Mouse (Mus musculus): ENCODE results near the gene Gga1. TPM values are rescaled to one million over a fixed set of nuclear protein-coding genes. Genes with fewer than 3 reads are reported as not detected.

Gene Gga1
- polyA plus RNA-seq, 1 experiment from 2014 or later, result 51.5 TPM

DNA sequence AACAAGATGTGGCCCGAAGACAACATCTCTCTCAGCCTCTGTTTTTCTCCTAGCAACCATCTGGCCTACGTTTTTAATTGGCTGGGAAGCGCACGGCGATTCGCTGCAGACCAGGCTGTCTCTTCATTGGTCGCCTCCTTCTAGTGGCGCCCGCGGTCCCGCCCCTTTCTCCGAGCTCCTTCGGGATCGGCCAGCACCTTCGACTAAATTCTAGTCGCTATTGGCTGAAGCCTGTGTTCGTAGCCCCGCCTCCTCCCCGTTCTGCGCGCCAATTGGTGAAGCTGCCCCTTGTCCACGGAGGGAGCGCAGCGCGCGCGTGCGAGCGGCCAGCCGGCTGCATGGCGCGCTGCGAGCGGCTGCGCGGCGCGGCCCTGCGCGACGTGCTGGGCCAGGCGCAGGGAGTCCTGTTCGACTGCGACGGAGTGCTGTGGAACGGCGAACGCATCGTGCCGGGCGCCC, 36.7 kb downstream of the Gga1 start, which contains the start of gene Pdxp:
Pdxp (plus strand) TSS at position 288 of the 459 bp plus-strand sequence.
- Histone ChIP-seq H3K36me3 (peaks cover 50% of the 10 kb centered on the region), H3K4me1 (peaks cover 42% of the 10 kb centered on the region), H3K27me3 (ENCODE audit: insufficient read depth, poor library complexity, severe bottlenecking) (no peaks in the 10 kb centered on the region), H3K9me3 (no peaks in the 10 kb centered on the region), H3K4me3 (peak within 1 kb of the TSS; percentile 86), H3K27ac (peak within 1 kb of the TSS; percentile 93)
- DNase-seq (ENCODE audit: low spot score), result peak; percentile 99
- under 1% methylated on average over 51 of the region's 51 CpGs for WGBS

DNA sequence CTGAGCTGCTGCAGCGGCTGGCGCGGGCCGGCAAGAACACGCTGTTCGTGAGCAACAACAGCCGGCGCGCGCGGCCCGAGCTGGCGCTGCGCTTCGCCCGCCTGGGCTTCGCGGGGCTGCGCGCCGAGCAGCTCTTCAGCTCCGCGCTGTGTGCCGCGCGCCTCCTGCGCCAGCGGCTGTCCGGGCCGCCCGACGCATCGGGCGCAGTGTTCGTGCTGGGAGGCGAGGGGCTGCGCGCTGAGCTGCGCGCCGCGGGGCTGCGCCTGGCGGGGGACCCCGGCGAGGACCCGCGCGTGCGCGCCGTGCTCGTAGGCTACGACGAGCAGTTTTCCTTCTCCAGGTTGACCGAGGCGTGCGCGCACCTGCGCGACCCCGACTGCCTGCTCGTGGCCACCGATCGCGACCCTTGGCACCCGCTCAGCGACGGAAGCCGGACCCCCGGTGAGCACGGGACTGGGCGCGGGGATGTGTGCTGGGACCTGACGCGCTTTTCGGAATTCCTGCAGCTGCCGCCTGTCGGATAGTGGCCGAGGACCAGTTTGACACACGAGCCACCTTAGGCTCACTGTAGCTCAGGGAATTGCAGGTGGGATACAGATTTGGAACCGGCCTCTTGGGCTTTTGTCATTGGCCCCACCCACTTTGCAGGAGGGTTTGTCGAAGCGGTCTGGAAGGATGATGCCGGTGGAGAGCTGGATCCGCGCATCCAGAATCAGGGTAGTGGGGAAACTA, 37.3 kb downstream of the Gga1 start:
- peaks cover 40% of the 10 kb centered on the region for H3K4me1 ChIP-seq
- no peaks in the 10 kb centered on the region for H3K27me3 ChIP-seq (ENCODE audit: insufficient read depth, poor library complexity, severe bottlenecking)
- H3K27ac ChIP-seq, result peak overlapping the region; percentile 93
- no peaks in the 10 kb centered on the region for H3K9me3 ChIP-seq
- H3K4me3 ChIP-seq, result peak overlapping the region; percentile 86
- peaks cover 49% of the 10 kb centered on the region for H3K36me3 ChIP-seq
- under 1% methylated on average over 87 of the region's 87 CpGs for WGBS
- no peak for DNase-seq (ENCODE audit: low spot score)

DNA sequence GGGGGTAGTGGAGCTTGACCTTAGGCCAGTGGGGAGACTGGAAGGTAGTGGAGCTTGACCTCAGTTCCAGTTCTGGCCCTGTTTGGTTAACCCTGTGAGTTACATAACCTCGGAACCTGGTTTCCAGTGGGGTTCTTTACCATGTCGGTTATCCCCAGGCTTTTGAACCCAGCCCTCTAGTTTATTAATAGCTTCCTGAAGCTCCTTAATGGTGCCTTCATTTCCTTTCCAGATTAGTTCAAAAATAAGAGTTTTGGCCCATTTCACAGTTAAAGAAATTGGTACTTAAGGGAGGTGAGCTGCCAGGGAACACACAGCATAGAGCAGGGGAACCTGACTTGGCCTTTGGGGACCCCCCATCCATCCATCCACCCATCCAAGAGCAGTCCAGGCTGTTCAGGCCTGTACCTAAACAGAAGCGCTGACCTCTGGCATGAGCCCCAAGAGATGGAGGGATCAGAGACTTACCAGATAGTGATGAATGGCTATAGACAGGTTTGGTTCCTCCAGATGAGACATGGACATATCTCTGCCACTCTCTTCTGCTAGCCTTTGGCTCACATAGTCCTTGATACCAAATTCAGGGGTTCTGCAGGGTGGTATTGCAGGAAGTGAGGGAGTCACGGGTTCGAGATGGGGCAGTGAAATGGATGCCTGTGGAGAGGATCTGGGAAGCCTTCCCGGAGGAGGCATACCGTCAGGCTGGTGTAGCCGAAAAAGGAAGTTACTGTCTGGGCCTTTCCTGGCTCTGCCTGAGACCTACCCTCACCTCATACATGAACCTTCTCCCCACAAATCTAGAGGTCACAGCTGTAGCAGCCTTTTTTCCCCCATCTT, 38.1 kb downstream of the Gga1 start:
- H3K4me1 ChIP-seq, result peaks cover 40% of the 10 kb centered on the region
- H3K4me3 ChIP-seq, result peak overlapping the region; percentile 86
- H3K9me3 ChIP-seq, result no peaks in the 10 kb centered on the region
- peak overlapping the region; percentile 93 for H3K27ac ChIP-seq
- no peaks in the 10 kb centered on the region for H3K27me3 ChIP-seq (ENCODE audit: insufficient read depth, poor library complexity, severe bottlenecking)
- 52% methylated on average over 8 of the region's 8 CpGs for WGBS
- DNase-seq (ENCODE audit: low spot score), result no peak
- peaks cover 45% of the 10 kb centered on the region for H3K36me3 ChIP-seq

DNA sequence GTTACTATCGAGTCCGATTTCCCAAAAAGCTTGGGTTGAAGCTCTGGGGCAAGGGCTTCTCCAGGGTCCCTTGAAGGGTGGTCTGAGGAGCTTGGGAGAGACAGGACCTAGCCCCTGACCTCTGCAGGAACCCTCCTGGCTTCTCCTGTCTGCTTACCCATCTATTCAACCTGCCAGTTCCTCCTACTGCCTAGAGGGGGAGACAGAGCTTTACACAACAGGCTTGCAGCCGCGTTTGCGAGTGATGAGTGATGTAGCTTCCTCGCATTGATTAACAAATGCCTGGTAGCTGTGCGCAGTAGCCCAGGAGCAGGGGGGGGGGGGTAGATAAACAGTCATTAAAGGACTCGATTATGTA, 38.6 kb downstream of the Gga1 start:
- 9% methylated on average over 8 of the region's 8 CpGs for WGBS
- H3K9me3 ChIP-seq, result no peaks in the 10 kb centered on the region
- H3K27me3 ChIP-seq (ENCODE audit: insufficient read depth, poor library complexity, severe bottlenecking), result no peaks in the 10 kb centered on the region
- H3K4me1 ChIP-seq, result peaks cover 41% of the 10 kb centered on the region
- peak; percentile 89 for DNase-seq (ENCODE audit: low spot score)
- H3K4me3 ChIP-seq, result peak overlapping the region; percentile 86
- no peak overlapping the region for H3K27ac ChIP-seq
- H3K36me3 ChIP-seq, result peaks cover 39% of the 10 kb centered on the region

DNA sequence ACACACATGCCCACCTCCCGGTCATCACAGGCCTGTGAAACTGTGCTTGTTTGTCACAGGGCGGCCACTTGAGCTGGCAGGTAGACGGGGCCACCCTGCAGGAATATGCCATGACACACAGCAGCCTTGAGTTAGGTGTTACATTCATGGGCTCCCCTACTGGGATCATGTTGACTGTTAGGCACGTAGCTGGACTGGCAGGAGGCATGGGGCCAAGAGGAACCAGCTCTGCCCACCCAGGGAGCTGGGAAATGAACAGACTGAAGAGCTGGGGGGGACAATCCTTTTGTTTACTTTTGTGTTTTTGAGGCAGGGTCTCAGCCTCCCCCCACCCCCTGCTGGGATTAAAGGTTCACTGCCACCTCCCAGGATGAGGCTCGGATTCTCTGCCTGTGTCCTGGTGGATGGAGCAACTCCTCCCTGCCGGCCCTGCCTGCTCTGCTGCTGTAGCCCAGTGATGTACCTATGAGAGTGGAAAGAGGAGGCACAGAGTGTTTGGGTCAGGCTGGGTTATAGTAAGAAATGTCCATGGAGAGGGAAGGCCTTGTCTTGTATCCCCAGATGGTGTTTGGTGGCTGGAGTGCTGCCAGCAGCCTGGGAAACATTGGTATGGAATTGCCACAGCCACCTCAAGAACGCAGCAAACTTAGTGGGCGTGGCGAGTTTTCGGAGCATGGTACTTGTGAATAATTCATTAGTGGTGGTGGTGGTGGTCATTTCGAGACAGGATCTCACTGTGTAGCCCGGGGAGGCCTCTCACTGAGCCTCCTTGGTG, 39.2 kb downstream of the Gga1 start:
- no peaks in the 10 kb centered on the region for H3K27me3 ChIP-seq (ENCODE audit: insufficient read depth, poor library complexity, severe bottlenecking)
- H3K4me1 ChIP-seq, result peaks cover 41% of the 10 kb centered on the region
- no peaks in the 10 kb centered on the region for H3K9me3 ChIP-seq
- H3K27ac ChIP-seq, result 0 out of 2 replicates have a peak overlapping the region, but pooled peaks have one; percentile 43
- H3K36me3 ChIP-seq, result peaks cover 33% of the 10 kb centered on the region
- no peak for DNase-seq (ENCODE audit: low spot score)
- 71% methylated on average over 12 of the region's 12 CpGs for WGBS
- peak overlapping the region; percentile 86 for H3K4me3 ChIP-seq

DNA sequence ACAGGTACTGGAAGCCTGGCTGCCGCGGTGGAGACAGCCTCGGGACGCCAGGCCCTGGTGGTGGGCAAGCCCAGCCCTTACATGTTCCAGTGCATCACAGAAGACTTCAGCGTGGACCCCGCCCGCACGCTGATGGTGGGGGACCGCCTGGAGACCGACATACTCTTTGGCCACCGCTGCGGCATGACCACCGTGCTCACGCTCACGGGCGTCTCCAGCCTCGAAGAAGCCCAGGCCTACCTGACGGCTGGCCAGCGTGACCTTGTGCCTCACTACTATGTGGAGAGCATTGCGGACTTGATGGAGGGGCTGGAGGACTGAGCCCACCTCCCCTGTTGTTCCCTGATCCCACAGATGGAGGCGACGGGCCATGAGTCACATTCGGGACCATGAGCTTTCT, 41.1 kb downstream of the Gga1 start:
- 92% methylated on average over 23 of the region's 23 CpGs for WGBS
- DNase-seq (ENCODE audit: low spot score), result no peak
- H3K4me3 ChIP-seq, result no peak overlapping the region

DNA sequence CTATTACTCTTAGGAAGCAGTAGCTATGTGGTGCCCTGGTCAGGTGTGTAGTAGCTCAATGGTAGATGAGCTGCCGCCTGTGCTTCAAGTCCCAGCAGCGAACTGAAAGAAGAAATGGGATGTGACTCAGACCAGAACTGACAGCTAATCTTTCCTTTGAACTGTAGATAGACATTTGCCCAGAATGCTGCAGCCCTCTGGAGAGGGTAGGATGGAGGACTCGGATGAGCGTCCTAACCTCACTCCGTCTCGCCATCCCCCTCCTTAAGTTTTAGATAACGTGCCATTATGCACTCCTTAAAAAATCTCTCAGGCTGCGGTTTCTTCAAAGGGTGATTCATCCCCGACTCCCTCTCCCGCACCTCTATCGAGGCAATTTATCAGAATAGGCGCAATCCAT, 42.9 kb downstream of the Gga1 start:
- WGBS, result 62% methylated on average over 12 of the region's 12 CpGs
- DNase-seq (ENCODE audit: low spot score), result no peak
- Histone ChIP-seq H3K36me3 (peaks cover 20% of the 10 kb centered on the region), H3K27ac (no peak overlapping the region), H3K9me3 (no peaks in the 10 kb centered on the region), H3K27me3 (ENCODE audit: insufficient read depth, poor library complexity, severe bottlenecking) (no peaks in the 10 kb centered on the region), H3K4me3 (no peak overlapping the region), H3K4me1 (peaks cover 39% of the 10 kb centered on the region)

More for the DNA sequence above, 41.1 kb downstream of the Gga1 start:
- Histone ChIP-seq H3K27ac (no peak overlapping the region), H3K4me1 (peaks cover 41% of the 10 kb centered on the region), H3K36me3 (peaks cover 20% of the 10 kb centered on the region), H3K27me3 (ENCODE audit: insufficient read depth, poor library complexity, severe bottlenecking) (no peaks in the 10 kb centered on the region), H3K9me3 (no peaks in the 10 kb centered on the region)

DNA sequence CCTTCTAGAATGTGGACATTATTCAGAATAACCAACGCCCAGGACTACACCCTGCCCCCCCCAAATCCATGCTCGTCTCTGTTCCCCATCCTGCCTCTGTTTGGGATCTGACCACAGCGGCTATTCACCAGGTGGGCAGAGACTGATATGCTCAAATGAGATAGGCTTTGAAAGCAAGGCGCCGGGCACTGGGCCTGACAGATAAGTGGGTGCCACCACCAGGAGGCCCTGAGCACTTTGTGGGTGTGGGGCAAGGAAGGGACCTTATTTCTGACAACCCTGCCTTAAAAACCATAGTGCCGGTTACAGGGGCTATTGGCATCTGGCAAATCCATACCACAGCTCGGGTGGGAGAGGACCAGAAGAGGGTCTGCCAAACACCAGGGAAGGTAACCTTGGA, 45.7 kb downstream of the Gga1 start:
- H3K4me1 ChIP-seq, result peaks cover 47% of the 10 kb centered on the region
- peaks cover 15% of the 10 kb centered on the region for H3K36me3 ChIP-seq
- peak; percentile 87 for DNase-seq (ENCODE audit: low spot score)
- no peak overlapping the region for H3K4me3 ChIP-seq
- no peaks in the 10 kb centered on the region for H3K27me3 ChIP-seq (ENCODE audit: insufficient read depth, poor library complexity, severe bottlenecking)
- no peaks in the 10 kb centered on the region for H3K9me3 ChIP-seq
- WGBS, result 73% methylated on average over 7 of the region's 7 CpGs
- peak overlapping the region; percentile 12; the same call in 1 of the 2 replicates for H3K27ac ChIP-seq

DNA sequence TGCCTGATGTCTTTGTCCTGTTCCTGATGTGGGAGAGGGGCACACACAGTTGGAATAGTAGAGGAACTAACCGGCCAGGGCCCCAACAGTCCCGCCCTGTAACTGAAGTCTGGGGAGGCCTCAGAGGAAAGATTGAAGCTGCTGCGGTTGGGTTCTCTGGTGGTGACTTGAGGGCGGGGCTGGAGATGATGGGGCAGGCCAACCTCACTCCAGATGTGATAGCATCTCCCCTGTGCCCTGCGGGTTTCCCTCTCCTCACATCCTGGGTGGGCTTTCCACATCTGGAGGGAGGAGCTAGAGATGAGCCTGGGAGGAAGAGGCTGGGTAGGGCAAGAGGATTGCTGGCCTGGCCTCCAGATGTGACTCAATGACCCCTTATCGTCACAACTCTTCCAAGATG, 46.6 kb downstream of the Gga1 start:
- no peaks in the 10 kb centered on the region for H3K9me3 ChIP-seq
- no peak for DNase-seq (ENCODE audit: low spot score)
- 47% methylated on average over 6 of the region's 6 CpGs for WGBS
- peaks cover 9% of the 10 kb centered on the region; the same call in 1 of the 2 replicates for H3K36me3 ChIP-seq
- no peak overlapping the region for H3K4me3 ChIP-seq
- peak overlapping the region; percentile 49; the same call in 1 of the 2 replicates for H3K27ac ChIP-seq
- no peaks in the 10 kb centered on the region for H3K27me3 ChIP-seq (ENCODE audit: insufficient read depth, poor library complexity, severe bottlenecking)
- H3K4me1 ChIP-seq, result peaks cover 51% of the 10 kb centered on the region

DNA sequence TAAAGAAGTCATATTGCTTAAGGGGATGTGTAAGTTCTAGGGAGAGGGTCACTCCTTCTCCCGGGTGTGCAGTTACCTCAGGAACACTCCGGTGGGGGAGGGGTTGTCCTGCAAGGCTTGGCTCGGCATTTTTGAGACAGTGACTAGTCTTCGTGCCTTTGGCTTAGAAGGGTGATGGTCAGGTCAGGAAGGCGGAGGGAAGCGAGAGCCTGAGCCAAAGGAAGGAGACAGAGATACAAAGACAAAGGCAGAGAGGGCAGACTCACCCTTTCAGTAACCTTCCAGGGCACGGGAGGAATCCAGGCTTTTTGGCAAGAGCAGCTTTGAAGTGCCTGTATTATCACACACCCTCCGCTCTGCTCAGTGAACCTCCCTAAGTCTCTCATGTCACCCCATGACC, 48.1 kb downstream of the Gga1 start:
- Histone ChIP-seq H3K4me1 (peaks cover 51% of the 10 kb centered on the region), H3K36me3 (peaks cover 10% of the 10 kb centered on the region), H3K9me3 (no peaks in the 10 kb centered on the region), H3K4me3 (no peak overlapping the region; the same call in 1 of the 2 replicates), H3K27me3 (ENCODE audit: insufficient read depth, poor library complexity, severe bottlenecking) (no peaks in the 10 kb centered on the region), H3K27ac (peak overlapping the region; percentile 92)
- 35% methylated on average over 8 of the region's 8 CpGs for WGBS
- DNase-seq (ENCODE audit: low spot score), result no peak

DNA sequence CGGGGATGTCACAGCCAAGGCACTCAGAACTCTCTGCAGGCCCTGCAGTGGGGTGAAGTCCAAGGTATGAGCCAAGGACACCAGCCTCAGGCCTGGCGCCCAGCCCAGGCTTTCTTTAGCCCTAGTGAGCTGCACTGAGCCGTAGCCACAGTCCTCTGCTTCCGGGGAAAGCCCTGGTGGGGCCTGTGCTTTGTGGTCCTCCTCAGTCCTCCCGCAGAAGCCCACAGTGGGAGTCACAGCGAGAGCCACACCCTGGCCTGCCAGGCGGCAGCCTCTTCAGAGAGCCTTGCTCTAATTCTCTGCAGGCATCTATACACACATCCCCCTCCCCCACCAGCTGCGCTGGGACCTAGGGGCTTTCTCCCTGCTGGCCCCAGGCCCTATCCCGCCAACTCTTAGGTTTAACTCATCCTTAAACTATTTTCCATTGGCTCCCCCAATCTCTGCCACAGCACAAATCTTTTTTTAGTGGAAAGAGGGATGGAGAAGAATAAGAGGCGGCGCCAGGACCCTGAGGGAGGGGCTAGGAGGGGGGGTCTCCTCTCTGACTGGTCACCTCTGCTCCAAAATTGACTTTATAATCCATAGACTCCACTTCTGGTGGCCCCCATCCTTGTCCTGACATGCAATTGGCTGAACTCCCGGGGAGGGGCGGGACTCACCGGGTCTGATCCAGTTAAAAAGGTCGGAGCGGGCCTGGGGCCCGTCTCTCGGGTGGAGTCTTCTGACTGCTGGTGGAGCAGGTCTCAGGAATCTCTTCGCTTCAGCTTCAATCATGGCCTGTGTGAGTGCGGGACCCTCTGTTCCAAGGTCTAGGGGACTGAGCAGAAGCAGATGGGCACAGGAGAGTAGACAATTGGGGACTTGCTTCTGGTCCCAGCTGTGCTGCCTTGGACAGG, 49.3 kb downstream of the Gga1 start, which contains the start of gene Lgals1:
Lgals1 (plus strand) TSS at position 705 of the 899 bp plus-strand sequence.
- 4% methylated on average over 20 of the region's 20 CpGs for WGBS
- Histone ChIP-seq H3K27ac (peak within 1 kb of the TSS; percentile 92), H3K9me3 (no peaks in the 10 kb centered on the region), H3K4me3 (peak within 1 kb of the TSS; percentile 62), H3K27me3 (ENCODE audit: insufficient read depth, poor library complexity, severe bottlenecking) (no peaks in the 10 kb centered on the region), H3K36me3 (peaks cover 13% of the 10 kb centered on the region), H3K4me1 (peaks cover 52% of the 10 kb centered on the region)
- DNase-seq (ENCODE audit: low spot score), result peak; percentile 95

All from heart, embryonic 10.5 days (tissue).